Mouse (Mus musculus) erythroid progenitor cell, adult 5-6 weeks (primary cell): Measurements from ENCODE around the gene Rpgrip1. TPM values are rescaled to one million over a fixed set of nuclear protein-coding genes. Genes with fewer than 3 reads are reported as not detected.

Experiments used
- ATAC-seq: replicated peaks from 2 replicates; pipeline ENCODE4 v1.8.0; 2016; ENCODE audit warnings: moderate number of reproducible peaks, mild to moderate bottlenecking, moderate TSS enrichment, inconsistent platforms; ENCODE audit not compliant: poor library complexity, low FRiP score, severe bottlenecking
- total RNA-seq, 2 experiments: library from RNA; stranded (forward) in 1 of 2; stranded (reverse) in 1 of 2; fragments of 150-400 nt in 1 of 2; fragments of 186-747, 209-891 nt in 1 of 2; gene quantifications; 2 replicates each; pipeline versions ENCODE4 v1.2.3 to v1.2.4; 2015 to 2017; ENCODE audit warnings: low replicate concordance in 2 of 2

Rpgrip1 gene
- total RNA-seq, 2 experiments from 2014 or later: 1.3 to 10.1 TPM

DNA sequence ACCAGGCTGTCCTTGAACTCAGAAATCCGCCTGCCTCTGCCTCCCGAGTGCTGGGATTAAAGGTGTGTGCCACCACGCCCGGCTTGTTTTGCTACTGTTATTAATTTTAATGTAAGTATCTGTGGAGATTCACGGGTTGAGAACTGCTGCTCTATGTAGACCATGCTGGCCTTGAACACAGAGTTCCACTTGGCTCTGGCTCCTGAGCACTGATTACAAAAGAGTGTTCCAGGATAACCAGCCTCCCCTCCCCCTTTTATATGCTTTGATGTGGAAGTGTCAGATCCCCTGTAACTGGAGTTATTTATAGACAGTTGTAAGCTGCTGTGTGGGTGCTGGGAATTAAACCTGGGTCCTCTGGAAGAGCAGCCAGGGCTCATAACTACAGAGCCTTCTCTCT is 6.7 kb downstream of the Rpgrip1 start:
- ATAC-seq: no peak

DNA sequence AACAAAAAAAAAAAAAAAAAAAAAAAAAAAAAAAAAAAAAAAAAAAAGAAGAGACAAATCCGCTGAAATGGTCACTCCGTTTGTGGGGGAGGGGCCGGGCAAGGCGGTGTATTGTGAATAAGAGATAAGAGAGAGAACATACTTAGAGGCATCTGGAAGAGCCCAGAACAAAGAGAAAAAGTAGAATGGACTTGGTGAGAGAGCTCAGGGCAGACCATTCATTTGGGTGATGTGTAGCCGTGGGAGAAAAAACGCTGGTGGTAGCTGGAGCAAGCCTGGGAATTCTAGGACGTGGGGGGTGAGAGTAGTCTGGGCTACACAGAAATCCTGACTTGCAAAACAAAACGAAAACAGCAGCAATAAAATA is 7.9 kb downstream of the Rpgrip1 start:
- 0 out of 2 replicates have a peak, but pooled peaks have one; percentile 19 for ATAC-seq

DNA sequence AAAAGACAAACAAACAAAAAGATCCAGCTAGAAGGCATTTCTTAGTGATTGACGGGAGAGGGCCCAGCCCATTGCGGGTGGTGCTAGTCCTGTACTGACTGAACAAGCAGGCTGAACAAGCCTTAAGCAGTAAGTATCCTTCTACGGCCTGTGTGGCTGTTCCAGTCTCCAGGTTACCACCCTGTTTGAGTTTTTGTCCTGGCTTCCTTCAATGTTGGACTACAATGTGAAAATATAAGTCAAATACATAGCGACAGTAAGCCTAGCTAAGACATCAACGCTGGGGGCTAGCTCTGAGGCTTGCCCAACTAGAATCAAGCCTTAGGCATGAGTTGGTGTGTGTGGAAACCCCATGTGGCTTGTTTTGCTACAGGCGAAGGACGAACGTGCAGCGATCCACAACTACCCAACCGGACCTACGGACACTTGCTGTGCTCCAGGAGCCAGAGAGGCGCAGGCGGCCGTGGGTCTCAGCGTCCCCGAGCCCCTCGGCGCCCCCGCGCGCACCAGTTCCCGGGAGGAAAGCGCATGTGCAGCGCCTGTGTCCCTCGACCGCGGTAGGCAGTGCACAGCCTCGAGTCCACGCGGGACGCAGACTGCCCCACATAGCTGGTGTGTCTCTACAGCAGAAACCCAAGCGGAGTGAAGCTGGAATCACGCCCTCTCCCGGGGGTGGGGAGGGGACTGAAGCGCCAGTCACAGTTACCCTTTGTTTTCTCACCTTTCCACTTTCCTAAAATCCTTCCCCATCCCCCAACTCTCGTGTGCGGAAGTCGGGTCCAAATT is 8.5 kb downstream of the Rpgrip1 start:
- ATAC-seq: no peak

DNA sequence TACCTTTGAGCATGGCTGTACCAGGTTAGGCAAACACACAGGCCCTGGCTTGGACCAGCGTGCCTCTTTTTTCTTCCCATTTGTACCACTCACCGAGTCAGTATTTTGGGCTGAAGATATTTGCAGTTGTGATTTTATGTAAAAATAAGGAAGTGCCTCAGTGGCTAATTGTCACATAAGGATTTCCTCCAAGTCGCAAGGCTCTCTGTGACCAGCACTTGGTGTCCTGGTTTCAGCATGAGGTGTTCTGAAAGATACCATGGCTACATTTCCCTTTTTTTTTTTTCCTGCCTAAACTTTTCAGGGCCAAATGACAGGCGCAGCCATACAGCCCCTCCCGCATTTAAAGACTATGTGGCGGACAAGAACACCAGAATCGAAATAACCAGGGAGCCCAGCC is 9.7 kb downstream of the Rpgrip1 start:
- no peak for ATAC-seq

DNA sequence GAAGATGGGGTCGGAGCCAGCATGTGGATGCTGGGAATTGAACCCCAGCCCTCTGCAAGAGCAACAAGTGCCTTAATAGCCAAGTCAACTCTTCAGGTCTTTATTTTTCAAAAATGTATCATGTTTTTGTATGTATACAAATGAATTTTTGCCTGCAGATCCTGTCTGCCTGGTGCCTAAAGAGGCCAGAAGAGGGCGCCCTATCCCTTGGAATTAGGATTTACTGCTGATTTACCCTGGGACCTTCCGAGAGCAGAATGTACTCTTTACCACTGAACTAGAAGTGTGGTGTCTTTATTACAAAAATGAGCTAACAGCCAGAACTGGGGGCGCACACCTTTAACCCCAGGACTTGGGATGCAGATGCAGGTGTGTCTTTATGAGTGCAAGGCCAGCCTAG is 13.4 kb downstream of the Rpgrip1 start:
- ATAC-seq: peak; percentile 71

DNA sequence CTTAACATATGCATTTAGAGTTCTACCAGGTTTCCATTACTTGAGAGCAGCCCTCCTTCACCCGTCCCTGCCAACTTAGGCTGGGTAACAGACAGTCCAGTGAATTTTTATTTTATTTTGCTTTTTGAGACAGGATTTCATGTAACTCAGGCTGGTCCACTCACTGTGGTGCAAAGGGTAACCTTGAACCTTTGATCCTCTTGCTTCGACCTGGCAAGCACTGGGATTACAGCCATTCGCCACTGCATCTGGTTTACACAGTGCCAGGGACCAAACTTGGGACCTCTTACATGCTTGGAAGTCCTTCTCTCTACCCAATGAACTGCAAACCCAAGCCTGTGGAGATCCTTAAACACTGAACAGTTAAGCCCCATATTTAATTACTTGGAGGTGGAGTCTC is 14.1 kb downstream of the Rpgrip1 start:
- no peak for ATAC-seq

DNA sequence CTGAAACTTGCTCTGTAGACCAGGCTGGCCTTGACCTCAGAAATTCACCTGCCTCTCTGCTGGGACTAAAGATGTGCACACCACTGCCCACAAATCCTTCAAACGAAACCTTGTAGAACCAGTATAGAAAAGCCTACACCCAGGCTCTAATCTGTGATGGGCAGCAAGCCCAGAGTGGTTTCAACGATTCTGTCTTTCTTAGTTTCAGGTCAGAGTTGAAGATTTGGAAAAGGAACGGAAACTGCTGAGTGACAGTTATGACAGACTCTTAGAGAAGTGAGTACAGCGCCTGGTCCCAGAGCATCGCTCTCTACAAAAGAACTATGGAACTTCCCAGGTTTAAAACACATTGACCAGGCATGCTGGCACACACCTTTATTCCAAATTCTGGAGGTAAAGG is 23.1 kb downstream of the Rpgrip1 start:
- no peak for ATAC-seq

DNA sequence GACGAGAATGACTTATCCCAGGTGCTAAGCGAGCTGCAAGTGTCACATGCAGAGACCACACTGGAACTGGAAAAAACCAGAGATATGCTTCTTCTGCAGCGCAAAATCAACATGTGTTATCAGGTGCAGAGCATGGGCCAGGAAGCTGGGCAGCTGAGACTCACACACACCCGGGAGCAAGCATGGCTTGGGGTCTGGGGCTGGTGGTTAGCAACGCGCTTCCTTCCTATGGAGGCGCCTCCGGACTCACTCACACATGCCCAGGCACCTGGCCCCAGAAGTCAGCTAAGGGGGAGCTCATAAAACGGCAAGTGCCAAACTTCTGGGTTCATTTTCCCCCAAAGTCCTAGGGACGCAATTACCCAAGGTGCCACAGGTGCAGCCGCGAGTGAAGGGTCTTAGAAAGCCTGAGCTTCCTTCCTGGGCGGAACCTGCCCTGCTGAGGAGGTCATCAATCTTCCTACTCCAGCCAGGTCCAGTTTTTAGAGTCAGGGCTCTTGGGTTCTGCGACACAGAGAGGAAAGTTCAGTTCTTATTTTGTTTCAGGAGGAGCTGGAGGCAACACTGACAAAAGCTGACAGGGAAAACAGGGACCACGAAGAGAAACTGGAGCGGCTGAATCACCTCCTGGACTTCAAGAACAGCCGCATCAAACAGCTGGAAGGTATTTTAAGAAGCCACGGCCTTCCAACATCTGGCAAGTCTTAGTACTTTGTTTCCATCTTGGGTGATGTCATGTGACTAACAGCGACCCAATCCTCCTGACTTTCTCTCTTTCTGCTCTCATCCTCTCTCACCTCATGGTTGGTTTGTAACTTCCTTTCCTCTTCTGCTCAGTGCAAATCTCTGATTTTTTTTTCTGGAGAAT is 30.3 kb downstream of the Rpgrip1 start:
- no peak for ATAC-seq

DNA sequence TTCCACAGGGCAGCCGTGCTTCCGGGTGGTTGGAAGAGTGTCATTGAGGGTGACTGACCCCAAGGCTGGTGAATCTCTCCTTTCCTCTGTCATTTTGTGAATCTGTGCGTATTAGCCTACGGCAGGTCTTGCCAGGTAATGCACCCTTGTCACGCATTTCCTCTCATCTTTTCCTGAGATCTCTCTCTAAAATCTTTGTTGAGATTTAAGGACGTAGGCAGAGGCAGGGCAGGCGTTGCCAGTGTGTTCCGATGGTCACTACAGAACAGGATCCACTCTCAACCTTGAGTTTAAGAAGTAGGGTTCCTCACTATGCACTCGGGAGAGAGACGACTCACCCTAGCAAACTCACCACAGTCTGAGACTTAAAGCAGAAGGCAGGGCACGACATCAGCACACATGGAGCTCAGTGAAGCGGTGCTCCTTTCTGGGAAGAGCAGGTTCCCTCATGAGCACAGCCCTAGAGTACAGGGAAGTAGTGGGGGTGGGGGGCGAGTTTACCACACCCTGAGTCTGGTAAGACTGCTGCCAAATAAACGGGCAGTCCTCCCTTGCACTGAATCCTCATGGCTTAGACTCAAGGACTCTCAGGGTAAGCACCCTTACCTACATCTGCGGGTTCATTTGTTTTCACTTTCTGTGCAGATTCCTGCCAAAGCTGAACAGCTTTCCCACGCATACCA is 31.1 kb downstream of the Rpgrip1 start:
- no peak for ATAC-seq

DNA sequence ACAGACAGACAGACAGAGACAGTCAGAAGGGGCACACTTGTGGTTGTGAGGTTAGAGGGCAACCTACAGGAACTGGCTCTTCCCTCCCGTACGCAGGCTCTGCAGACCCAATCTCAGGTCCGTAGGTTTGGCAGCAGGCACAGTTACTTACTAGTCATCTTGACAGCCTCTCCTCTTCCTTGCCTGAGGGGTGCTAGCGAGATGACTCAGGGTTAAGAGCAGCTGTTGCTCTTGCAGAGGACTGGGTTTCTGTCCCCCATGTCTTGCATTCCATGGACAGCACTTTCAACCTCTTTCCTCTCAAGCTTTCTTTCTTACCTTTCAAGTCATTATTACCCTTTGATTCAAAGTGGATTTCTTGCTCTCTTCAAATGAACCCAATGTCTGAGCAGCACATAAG is 33.7 kb downstream of the Rpgrip1 start:
- no peak for ATAC-seq

DNA sequence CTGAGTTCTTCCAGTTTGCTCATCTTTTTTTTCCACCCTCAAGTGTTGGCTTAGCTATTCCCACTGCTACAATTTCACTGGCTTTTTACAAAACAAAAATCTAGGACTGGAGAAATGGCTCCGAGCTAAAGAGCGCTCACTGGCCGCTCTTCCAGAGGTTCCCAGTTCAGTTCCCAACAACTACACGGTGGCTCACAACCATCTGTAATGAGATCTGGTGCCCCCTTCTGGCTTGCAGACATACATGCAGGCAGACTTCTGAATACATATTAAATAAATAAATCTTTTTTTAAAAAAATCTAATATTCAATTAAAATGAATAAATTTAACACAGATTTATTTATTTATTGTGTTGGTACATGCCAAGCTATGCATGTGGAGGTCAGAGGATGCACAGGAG is 36.0 kb downstream of the Rpgrip1 start:
- no peak for ATAC-seq

DNA sequence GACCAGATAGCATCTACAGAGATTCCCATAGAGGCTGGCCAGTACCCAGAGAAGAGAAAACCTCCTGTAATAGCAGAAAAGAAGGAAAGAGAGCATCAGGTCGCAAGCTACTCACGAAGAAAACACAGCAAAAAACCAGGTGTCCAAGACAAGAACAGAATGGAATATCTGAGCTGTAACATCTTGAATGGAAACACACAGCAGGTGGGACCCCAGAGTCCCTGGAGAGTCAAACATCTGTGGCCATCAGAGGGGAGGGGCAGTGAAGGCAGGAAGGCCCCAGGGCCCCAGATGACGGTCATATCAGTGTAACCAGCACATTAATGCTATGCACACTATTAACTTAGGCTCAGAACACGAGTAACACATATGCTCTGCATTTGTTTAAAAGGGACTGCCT is 39.4 kb downstream of the Rpgrip1 start:
- no peak for ATAC-seq

DNA sequence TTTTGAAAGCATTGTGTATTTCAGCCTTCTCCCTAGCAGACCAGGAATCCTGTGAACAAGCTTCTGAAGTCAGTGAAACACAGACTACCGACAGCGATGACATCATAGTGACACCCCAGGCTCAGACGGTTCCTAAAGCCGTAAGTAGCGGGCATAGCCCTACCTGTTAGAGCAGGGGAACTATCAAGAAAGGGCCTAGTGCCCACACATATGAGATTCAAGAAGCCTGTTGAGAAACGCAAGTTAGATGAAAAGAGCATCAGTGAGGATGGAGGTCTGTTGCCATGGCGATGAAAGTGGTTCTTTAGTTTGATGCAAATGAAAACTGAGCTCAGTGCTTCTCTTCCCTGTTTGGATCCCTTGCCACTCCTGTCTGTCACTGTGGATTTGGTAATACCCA is 41.7 kb downstream of the Rpgrip1 start:
- ATAC-seq: no peak

DNA sequence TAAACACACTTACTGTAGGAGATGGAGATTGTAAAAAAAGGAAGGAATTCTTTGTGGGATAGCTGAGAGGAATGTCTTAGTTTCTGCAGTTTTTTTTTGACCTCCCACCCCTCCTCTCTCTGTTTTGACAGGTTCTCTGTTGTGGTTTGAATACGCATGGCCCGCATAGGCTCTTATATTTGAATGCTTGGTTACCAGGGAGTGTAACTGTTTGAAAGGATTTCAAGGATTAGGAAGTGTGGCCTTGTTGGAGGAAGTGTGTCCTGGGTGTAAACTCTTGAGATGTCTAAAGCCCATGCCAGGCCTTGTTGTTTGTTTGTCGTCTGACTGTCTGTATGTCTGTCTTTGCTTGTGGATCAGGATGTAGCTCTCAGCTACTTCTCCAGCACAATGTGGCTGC is 42.1 kb downstream of the Rpgrip1 start:
- ATAC-seq: no peak

DNA sequence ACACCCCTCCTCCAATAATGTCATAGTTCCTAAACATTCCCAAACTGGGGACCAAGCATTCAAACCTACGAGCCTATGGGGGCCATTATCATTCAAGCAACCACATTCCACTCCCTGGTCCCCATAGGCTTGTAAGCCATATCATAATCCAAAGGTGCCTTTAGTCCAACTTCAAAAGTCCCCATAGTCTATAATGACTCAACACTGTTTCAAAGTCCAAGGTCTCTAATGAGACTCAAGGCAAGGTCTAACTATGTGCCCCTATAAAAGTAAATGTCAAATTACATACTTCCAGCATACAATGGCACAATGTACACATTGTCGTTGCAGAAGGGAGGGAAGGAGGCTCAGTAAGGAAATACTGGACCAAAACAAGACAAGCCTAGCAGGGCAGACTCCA is 44.5 kb downstream of the Rpgrip1 start:
- no peak for ATAC-seq

DNA sequence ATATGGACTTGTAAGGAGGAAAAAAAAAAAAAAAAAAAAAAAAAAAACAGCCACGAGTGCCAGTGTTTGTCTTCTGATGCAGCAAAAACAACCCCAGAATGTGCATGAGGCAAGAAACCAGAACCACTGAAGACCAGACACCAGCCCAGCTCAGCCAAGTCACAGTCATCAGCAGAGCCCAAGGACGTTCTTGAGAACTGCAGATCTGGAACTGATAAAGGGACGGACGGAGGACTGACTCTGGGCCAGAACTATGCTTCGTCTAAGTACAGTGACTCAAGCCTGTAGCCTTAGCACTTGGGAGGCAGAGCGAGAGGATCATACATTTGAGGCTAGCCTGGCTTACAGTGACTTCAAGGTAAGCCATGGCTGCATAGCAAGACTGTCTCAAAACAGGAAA is 50.4 kb downstream of the Rpgrip1 start:
- ATAC-seq: no peak

DNA sequence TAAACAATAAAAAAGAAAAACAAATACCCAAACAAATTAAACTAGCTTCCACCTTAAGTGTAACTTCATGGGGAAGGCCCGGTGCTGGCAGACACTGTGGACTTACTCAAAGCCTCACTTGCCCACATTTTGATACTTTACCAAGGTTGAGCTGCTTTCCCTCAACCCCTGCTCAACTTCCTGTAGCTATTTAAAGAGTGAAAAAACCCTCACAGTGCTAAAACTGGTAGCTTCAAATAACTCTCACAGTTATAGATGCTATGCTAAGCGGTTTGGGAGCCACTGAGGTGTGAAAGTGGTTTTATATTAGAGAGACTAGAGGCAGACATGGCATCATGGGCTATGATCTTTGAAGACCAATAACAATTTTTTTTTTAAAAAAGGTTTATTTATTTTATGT is 56.1 kb downstream of the Rpgrip1 start:
- no peak for ATAC-seq

DNA sequence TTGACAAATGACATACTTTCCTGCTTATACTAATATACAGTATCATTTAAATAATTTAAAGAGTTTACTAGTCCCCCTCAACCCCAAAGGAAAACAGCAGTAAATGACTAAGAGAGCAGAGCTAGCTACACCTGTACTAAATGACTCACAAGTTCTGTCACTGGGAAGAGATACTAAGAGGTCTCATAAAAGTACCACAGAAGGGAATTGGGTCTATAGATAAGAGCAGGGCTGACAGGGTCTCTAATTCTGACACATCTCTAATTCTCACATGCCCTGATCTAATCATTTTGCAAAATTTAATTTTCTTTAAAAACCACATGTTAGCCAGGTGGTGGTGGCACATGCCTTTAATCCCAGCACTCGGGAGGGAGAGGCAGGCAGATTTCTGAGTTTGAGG is 78.3 kb downstream of the Rpgrip1 start:
- no peak for ATAC-seq

DNA sequence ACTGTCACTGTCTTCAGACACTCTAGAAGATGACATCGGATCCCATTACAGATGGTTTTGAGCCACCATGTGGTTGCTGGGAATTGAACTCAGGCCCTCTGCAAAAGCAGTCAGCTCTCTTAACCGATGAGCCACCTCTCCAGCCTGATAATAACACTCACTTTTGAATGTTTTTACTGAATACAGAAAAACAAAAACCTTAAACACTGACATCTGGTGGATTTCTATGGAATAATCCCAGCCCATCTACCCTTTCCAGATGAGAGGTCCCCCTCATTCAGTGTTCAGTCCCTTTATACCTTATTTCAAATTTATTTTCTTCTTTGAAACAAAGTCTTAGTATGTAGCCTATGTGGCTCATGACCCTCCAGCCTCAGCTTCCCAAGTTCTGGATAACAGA is 79.0 kb downstream of the Rpgrip1 start:
- no peak for ATAC-seq

DNA sequence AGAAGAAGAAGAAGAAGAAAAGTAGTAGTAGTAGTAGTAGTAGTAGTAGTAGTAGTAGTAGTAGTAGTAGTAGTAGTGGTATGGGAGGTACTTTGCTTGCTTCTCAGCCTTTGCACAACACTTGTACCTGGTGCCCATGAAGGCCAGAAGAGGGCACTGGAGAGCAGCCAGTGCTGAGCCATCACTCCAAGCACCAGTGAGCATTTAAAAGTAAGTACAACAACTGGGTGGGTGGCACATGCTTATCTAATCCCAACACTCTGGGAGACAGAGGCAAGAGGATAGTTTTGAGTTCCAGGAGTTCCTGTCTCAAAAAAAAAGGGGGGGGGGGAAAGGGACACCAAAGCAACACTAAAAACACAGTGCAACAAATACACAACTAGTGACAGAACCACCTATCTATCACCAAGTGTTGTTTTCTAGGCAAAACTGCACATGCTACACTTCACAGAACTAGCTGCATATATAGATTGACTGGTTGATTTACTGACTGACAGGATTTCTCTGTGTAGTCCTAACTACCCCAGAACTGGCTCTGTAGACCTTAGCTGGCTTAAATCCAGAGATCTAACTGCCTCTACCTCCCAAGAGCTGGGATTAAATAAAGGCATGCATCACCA is 80.3 kb downstream of the Rpgrip1 start:
- peak; percentile 92 for ATAC-seq
